8 mouse cellular contexts compared by ENCODE assay signal in the genomic region with DNA sequence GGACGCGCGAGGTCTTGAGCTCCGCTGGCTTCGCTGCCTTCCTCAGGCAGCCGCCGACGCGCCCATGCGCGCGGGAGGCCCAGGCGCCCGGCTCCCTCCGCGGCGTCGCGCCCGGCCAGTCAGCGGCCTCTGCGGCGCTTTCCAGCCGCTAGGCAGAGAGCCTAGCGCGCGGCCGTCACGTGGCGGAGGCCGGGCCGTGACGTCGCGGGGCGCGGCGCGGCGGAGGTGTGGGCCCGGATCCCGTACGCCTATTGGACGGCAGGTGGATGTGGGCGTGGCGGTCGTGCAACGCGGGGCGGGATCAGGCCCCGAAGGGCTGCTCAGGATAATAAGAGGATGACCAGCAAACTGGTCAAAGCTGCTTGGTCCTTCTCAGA. TPM values are rescaled to one million over a fixed set of nuclear protein-coding genes. Genes with fewer than 3 reads are reported as not detected.
DNase-seq lines count a peak whose midpoint lies in the region; ATAC-seq lines count a peak whose summit lies in the region.

A gene (minus strand): TSS at position 184 of the 377 bp plus-strand sequence.

- H3K4me1 ChIP-seq in heart, embryonic 13.5 days = peaks cover 29% of the 10 kb centered on the region
- H3K4me1 ChIP-seq in liver, embryonic 13.5 days (replicated peaks) = peaks cover 29% of the 10 kb centered on the region
- H3K4me1 ChIP-seq in stomach, embryonic 16.5 days (ENCODE audit: control insufficient read depth, insufficient read depth, low read length) = peaks cover 19% of the 10 kb centered on the region

- peak; percentile 96 for ATAC-seq in erythroid progenitor cell, adult 5-6 weeks (replicated peaks; ENCODE audit: low FRiP score, poor library complexity, severe bottlenecking)
- ATAC-seq in heart, embryonic 13.5 days (ENCODE audit: extremely low read depth, insufficient number of reproducible peaks, low FRiP score, low TSS enrichment) = peak; percentile 96
- ATAC-seq in liver, embryonic 13.5 days (ENCODE audit: low read depth) = peak; percentile 97
- ATAC-seq in stomach, embryonic 16.5 days (ENCODE audit: insufficient read depth, low FRiP score) = peak; percentile 97

- peaks cover 6% of the 10 kb centered on the region; the same call in 1 of the 2 replicates for H3K27me3 ChIP-seq in heart, embryonic 13.5 days (replicated peaks)
- H3K27me3 ChIP-seq in liver, embryonic 13.5 days = peaks cover 19% of the 10 kb centered on the region
- H3K27me3 ChIP-seq in stomach, embryonic 16.5 days (ENCODE audit: control insufficient read depth, insufficient read depth, low read length) = no peaks in the 10 kb centered on the region

- under 1% methylated on average over 51 of the region's 51 CpGs for WGBS in heart, embryonic 13.5 days
- under 1% methylated on average over 48 of the region's 51 CpGs for WGBS in liver, embryonic 13.5 days (ENCODE audit: insufficient replicate concordance)
- WGBS in stomach, embryonic 16.5 days = under 1% methylated on average over 51 of the region's 51 CpGs

- peak within 1 kb of the TSS; percentile 100 for H3K4me2 ChIP-seq in heart, embryonic 13.5 days
- H3K4me2 ChIP-seq in liver, embryonic 13.5 days = peak within 1 kb of the TSS; percentile 97
- H3K4me2 ChIP-seq in stomach, embryonic 16.5 days (ENCODE audit: low read depth, low read length) = peak within 1 kb of the TSS; percentile 98

- H3K27ac ChIP-seq in heart, embryonic 13.5 days (replicated peaks) = peak within 1 kb of the TSS; percentile 63
- peak within 1 kb of the TSS; percentile 63 for H3K27ac ChIP-seq in liver, embryonic 13.5 days
- 0 out of 2 replicates have a peak within 1 kb of the TSS, but pooled peaks have one; percentile 12 for H3K27ac ChIP-seq in stomach, embryonic 16.5 days (ENCODE audit: low read length)

- H3K9ac ChIP-seq in heart, embryonic 13.5 days = peak within 1 kb of the TSS; percentile 89
- H3K9ac ChIP-seq in liver, embryonic 13.5 days = peak within 1 kb of the TSS; percentile 84
- H3K9ac ChIP-seq in stomach, embryonic 16.5 days (ENCODE audit: low read length) = peak within 1 kb of the TSS; percentile 84

- no peaks in the 10 kb centered on the region for H3K36me3 ChIP-seq in heart, embryonic 13.5 days
- H3K36me3 ChIP-seq in liver, embryonic 13.5 days = no peaks in the 10 kb centered on the region
- no peaks in the 10 kb centered on the region for H3K36me3 ChIP-seq in stomach, embryonic 16.5 days (ENCODE audit: control insufficient read depth, insufficient read depth, low read length)

- no peaks in the 10 kb centered on the region for H3K9me3 ChIP-seq in heart, embryonic 13.5 days
- H3K9me3 ChIP-seq in liver, embryonic 13.5 days (replicated peaks) = no peaks in the 10 kb centered on the region
- no peaks in the 10 kb centered on the region for H3K9me3 ChIP-seq in stomach, embryonic 16.5 days (replicated peaks; ENCODE audit: control insufficient read depth, low read length)

- DNase-seq in CD4-positive helper T cell, adult 2 months (ENCODE audit: low read depth, low spot score) = peak; percentile 93
- DNase-seq in brain, embryonic 18.5 days (ENCODE audit: low read depth, low spot score) = peak; percentile 79
- peak; percentile 98 for DNase-seq in kidney, postnatal 10 days
- peak; percentile 90 for DNase-seq in liver, embryonic 13.5 days
- DNase-seq in neural tube, embryonic 10.5 days (ENCODE audit: extremely low spot score, low spot score) = peak; percentile 92

- H3K4me3 ChIP-seq in heart, embryonic 13.5 days = peak within 1 kb of the TSS; percentile 82
- peak within 1 kb of the TSS; percentile 69 for H3K4me3 ChIP-seq in liver, embryonic 13.5 days (replicated peaks)
- peak within 1 kb of the TSS; percentile 79 for H3K4me3 ChIP-seq in stomach, embryonic 16.5 days (replicated peaks; ENCODE audit: low read length)

RNA-seq across cellular contexts. Expression of the gene that starts here (rescaled TPM):
- 1.1 TPM in 1 of 2 replicates, not detected in the other for total RNA-seq in erythroid progenitor cell, adult 5-6 weeks (2015; ENCODE audit: low replicate concordance)
- 0.64 TPM in 1 of 2 replicates, not detected in the other for total RNA-seq in erythroid progenitor cell, adult 5-6 weeks (2017; ENCODE audit: low replicate concordance)
- 5.9 and 7.4 TPM in 2 replicates for polyA plus RNA-seq in heart, embryonic 13.5 days (2015; fragmentation: Nextera tagmentation; extraction: Ambion mirVana)
- 13.4 and 14.1 TPM in 2 replicates for polyA plus RNA-seq in liver, embryonic 13.5 days (2015; fragmentation: Nextera tagmentation; extraction: Ambion mirVana)
- polyA plus RNA-seq in stomach, embryonic 16.5 days (2015; fragmentation: Nextera tagmentation; extraction: Ambion mirVana) = 7.8 and 8.1 TPM in 2 replicates

Comparison
In these comparisons a context has a peak if more than half of its experiments do, and no peak if none do; other contexts are left out.
1. Peak in every context shown above with its lines: DNase-seq, ATAC-seq, H3K4me3 ChIP-seq and H3K27ac ChIP-seq.
2. H3K27ac ChIP-seq: peak in every context shown above with its lines; median percentile 63 in heart, embryonic 13.5 days; 63 in liver, embryonic 13.5 days; 12 in stomach, embryonic 16.5 days.